Mouse (Mus musculus) left cerebral cortex, postnatal 36 days (tissue): Measurements from ENCODE around the gene Rhbdl3. TPM values are rescaled to one million over a fixed set of nuclear protein-coding genes. Genes with fewer than 3 reads are reported as not detected.
A peak's percentile ranks its signal among the peaks of the same experiment; 100 is the strongest.
"Not testable (repeated sequence)": the region's sequence is repeated elsewhere in the genome, so short reads cannot be mapped to it uniquely, and the experiment has no call there.

Source experiments
- DNase-seq, 2 experiments: peaks; one replicate each; pipeline ENCODE4 v3.0.0; 2021 to 2022; ENCODE audit warnings: low spot score in 2 of 2, mixed read lengths in 1 of 2
- intact Hi-C: fragments of 180-260 bp; cut with DNase I; formaldehyde crosslinking; loops from one replicate; pipeline ENCODE4 v1.15.1; 2025
- total RNA-seq, 2 experiments: library from RNA; stranded (reverse); gene quantifications; 2 replicates each; pipeline ENCODE4 v1.2.3; 2021

The Rhbdl3 gene
- total RNA-seq, 2 experiments from 2014 or later: 19.8 to 29.7 TPM

DNA sequence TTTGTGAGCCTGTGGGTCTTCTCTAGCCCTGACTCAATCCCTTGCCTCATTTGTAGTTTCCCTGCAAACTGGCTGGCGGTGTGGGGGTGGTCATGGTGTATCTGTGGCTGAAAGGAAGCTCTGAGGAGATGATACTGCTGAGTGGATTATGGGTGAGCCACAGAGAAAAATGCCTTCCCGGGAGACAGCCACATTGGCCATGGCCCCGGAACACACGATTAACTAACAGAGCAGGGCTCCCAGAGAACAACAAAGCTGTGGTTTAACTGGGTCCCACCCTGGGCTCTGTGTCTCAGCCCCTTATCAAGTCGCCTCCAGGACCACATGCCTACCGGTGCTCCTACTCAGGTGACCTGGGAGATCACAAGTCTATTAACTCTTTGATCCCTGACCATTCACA lies 7.8 kb downstream of the Rhbdl3 start:
- intact Hi-C loops: no loop called here
- no peak for DNase-seq

DNA sequence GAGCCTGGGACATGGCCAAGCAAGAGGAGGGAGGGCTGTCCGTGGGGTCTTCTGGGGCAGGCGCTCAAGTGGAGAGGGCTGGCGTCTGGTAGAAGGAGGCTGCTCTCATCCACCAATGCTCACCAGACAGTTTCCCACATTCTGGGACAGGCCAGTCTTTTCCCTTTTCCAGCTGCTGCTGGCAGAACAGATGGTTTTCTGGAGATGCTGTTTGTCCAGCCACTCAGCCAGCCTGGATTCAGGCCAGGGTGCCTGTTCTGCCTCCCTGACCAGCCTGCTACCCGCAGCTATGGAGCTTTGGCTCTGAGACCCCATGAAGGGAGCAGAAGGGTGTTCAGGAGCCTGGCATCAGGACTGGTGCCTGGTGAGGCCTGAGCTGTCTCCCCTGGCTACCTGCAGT lies 10.6 kb downstream of the Rhbdl3 start:
- DNase-seq: no peak

DNA sequence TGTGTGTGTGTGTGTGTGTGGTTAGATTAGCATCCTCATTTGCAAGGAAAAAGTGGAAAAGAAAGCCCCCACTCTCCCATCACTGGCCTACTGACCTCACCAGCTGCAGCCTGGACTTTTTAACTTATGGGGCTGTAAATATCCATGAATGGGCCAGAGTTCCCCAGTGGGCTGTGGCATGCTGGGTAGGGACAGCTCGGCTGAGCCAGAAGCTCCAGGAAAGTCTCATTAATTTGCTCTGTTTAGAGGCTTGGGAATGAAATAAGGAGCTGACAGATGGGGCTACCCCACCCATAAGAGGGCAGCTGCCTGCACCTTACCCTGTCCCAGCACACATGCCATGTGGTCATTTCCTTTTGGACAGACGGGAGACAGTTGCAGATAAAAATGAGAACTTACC lies 11.3 kb downstream of the Rhbdl3 start:
- no peak for DNase-seq
- intact Hi-C loops: no loop called here

More for the DNA sequence above, 10.6 kb downstream of the Rhbdl3 start:
- intact Hi-C loops: no loop called here

DNA sequence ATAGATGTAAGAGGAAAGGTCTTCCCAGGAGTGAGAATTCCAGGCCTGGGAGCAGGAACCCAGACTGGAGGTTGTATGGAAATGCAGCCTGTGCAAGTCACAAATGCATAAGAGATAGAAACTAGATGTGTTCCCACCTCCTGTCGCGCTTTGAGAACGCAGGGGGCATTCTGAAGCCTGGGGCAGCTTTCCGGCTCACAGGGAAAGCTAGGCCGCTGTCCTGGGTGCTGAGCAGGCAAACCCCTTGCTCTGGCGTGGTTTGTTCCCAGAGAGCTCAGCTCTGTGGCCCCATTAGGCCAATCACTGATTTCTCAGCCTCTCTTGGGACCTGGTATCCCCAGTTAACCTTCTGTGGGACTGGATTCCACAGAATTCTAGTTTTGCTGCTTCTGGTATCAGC lies 11.9 kb downstream of the Rhbdl3 start:
- intact Hi-C loops: no loop called here
- DNase-seq: no peak

DNA sequence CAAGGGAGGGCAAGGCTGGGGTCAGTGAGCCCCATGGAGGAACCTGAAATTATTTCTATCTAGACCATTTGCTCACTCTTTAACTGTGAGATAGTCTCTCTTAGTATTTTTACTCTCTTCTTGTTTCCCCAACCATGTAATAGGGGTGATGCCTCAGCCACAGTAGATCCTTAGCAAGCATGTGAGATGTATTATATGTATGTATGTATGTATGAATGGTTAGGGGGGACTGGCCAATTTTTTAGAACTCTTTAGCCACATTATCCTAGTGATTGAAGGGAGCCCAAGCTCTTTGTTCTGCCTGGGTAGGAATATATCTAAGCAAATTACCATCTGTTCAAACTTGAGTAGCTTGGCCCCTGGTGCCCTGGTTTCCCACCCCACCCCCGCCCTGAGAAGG lies 12.8 kb downstream of the Rhbdl3 start:
- DNase-seq: no peak
- intact Hi-C loops: no loop called here

GRCm38 (mm10) chr11:80313944-80314343 lies 13.2 kb downstream of the Rhbdl3 start:
- intact Hi-C loops: no loop called here
- DNase-seq: no peak

GRCm38 (mm10) chr11:80315743-80316639 lies 15.3 kb downstream of the Rhbdl3 start:
- intact Hi-C loops: no loop called here
- no peak for DNase-seq

GRCm38 (mm10) chr11:80323255-80323654 lies 22.5 kb downstream of the Rhbdl3 start:
- intact Hi-C loops: no loop called here

DNA sequence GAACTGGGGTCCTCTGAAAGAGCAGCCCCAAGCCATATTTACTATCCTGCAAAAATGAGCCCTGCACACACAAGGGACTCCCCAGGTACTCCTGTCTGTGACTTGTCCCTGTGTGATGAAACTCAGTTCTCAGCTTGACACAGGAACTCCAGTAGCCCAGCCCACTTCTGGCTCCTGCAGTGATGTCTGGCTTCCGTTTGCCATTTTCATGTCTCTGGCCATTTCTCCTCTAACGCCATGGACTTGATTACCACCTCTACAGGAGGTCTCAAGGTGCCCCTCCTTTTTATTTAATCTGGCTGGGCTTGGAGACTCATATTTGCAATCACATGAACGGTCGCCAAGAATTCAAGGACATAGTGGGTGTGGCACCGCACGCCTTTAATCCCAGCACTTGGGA lies 23.9 kb downstream of the Rhbdl3 start:
- intact Hi-C loops: no loop called here
- DNase-seq: no peak

More at GRCm38 (mm10) chr11:80323255-80323654, 22.5 kb downstream of the Rhbdl3 start:
- DNase-seq: no peak

GRCm38 (mm10) chr11:80332709-80333400 lies 32.1 kb downstream of the Rhbdl3 start:
- DNase-seq: no peak
- intact Hi-C loops: no loop called here

DNA sequence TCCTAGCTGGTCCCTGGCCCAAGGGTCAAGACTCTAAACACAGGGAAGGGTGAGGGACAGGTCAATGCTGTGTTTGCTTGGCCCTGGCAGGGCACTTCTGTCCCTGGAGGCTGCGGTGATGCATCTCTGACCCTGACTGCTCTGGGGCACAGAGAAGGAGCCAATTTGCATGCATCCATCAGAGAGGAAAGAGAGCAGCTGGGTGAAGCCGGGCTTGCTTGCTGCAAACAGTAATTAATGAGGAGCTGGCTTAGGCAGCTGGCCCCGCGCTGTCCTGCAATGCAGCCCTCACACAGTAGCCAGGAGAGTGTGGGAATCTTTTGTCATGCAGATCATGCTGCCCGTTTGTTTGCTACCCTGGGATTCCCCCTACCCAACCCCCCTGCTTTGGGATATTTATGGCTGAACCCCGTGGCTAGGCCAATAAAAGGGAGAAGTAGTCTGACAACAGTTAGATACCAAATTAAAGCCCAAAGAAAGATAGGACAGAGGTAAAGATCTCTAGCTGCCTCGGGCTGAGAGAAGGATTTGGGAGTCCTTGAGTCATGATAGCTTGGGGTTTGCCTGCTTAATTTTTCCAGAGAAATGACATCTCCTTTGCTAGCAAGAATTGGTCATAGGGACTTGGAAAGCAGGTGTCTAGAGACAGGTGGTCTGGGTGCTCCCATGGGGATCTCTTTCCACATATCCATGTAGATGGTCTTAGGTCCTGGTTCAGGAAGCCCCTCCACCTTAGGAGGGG lies 35.1 kb downstream of the Rhbdl3 start:
- intact Hi-C loops: no loop called here
- DNase-seq: no peak

GRCm38 (mm10) chr11:80336351-80336730 lies 35.6 kb downstream of the Rhbdl3 start:
- no peak for DNase-seq
- intact Hi-C loops: no loop called here

DNA sequence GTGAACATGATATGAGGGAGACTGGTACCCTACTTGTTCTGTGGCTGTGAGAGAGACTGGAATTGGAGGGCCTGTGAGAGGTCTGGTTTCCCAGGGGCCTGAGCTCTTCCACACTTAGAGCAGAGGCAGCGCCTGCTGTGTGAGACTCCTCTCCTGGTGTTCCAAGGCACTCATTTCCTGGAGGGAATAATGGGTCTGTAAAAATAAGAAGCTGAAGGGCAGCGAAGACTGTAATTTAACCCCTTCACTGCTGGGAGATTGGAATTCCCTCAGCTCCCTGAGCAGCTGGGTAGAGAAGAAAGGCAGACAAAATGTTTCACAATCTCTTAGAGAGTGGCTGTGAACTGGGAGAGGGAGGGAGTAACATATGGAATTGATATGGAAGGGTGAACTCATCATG lies 41.8 kb downstream of the Rhbdl3 start:
- no peak for DNase-seq
- intact Hi-C loops: no loop called here

DNA sequence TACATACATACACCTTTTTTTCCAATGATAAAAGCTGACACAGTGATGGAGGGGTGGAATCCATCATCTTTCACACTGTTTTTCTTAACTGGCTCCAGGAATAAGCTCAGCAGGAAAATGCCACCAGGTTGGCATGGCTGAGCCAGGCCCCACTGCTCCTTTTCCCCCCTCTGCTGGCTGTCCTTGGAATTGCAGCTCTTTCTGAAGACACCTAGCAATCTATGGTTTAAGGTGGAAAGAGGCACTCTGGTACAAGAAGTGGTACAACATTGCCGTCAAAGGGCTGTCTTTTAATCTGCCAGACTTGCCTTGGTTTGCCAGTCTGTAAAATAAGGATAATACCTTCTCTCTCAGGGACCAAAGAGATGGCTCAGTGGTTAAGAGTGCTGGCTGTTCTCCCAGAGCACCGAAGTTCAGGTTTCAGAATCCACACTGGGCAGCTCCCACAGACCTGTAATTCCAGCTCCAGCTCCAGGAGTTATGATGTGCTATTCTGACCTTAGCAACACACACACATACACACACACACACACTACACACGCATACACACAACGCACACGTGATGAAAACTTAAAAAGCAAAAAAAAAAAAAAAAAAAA lies 51.2 kb downstream of the Rhbdl3 start:
- DNase-seq: peak; percentile 79 to 84
- intact Hi-C loops: loop anchor here (2.0 to 5.0 kb wide), 2 partner anchors 50 to 65 kb away; partner anchors contain the start of gene Rhbdl3

DNA sequence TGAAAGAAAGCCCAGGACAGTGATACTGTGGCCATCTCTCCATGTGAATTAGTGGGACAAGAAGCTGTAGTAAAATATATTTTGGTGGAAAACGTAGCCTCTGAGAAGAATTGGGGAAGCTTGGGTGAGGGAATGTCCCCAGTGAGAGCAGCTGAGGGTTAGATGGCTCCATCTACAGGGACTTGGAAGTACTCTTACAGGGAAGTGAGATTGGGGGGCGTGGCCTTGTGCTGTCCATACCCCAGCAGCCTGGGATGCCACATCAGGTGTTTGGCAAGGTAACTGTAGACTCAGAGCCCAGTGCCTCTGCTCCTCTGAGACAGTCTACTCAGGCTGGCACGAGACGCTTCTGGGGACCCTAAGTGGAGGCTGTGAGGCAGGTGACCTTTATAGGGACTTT lies 54.1 kb downstream of the Rhbdl3 start:
- intact Hi-C loops: loop anchor here (5.0 kb wide), 1 partner anchor 53 kb away; the partner anchor contains the start of gene Rhbdl3
- no peak for DNase-seq

- intact Hi-C loops: no loop called here
- DNase-seq: no peak
Measured at GRCm38 (mm10) chr11:80368949-80369348, 68.2 kb downstream of the Rhbdl3 start.

DNA sequence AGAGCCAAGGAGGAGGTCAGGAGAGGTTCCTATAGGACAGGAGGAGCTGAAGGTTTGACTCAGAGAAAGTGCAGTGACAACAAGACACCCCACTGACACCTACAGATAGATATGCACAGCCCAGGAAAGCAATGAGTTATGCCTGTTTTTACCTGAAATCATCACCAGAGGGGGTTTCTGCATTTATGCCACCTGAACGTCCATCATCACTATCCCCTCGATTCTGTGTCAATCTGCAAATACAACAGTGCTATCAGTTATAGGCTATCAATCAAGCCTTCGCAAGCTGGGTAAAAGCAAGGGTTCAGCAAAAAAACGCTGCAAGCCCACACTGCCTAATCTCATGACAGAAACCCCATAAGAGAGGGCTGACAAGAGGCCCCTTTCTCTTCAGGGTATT lies 75.9 kb downstream of the Rhbdl3 start:
- intact Hi-C loops: no loop called here
- no peak for DNase-seq

- intact Hi-C loops: no loop called here
- DNase-seq: peak; percentile 87
Measured at GRCm38 (mm10) chr11:80377712-80378451, 77.2 kb downstream of the Rhbdl3 start, which contains the start of gene 5730455P16Rik. Gene 5730455P16Rik (minus strand): TSS chr11:80378034.

- intact Hi-C loops, DNase-seq: not testable (repeated sequence)
Measured at GRCm38 (mm10) chr11:80378452-80379068, 77.8 kb downstream of the Rhbdl3 start.
